7 mouse cellular contexts compared by ENCODE assay signal in the genomic region with DNA sequence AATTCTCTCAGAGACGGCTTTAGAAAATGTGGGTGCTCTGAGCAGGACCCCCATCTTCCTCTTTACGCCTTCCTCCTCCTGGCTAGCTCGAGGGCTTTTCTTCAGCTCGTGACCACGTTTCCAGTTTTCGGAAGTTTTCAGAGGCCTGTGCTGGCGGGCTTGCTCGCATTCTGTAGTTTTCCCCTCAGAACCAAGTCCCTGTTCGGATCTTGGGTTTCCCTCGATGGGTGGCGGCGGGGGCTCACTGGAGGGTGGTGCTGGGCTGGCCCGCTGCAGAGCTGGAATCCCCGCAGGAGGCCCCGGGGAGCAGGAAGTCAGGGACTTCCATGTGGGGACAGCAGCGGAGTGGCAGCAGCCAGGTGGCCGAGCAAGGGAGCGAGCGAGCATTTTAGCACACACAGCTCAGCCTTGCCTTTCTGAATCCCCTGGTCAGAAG.
DNase-seq lines count a peak whose midpoint lies in the region; ATAC-seq and TF ChIP-seq lines count a peak whose summit lies in the region.

No protein-coding gene starts in this region.

- TF ChIP-seq CTCF in lung, postnatal 0 days (IDR thresholded peaks at IDR 0.05) = no peak

- ATAC-seq in erythroblast, adult 5-6 weeks (replicated peaks; ENCODE audit: low FRiP score, poor library complexity, severe bottlenecking) = peak; percentile 26
- peak; percentile 53 for ATAC-seq in hindbrain, embryonic 16.5 days
- peak; percentile 29 for ATAC-seq in lung, postnatal 0 days

- H3K4me2 ChIP-seq in hindbrain, embryonic 16.5 days (ENCODE audit: low read length) = peak overlapping the region; percentile 94
- H3K4me2 ChIP-seq in lung, postnatal 0 days (replicated peaks; ENCODE audit: low read depth, low read length) = peak overlapping the region; percentile 90

- 6% methylated on average over 19 of the region's 19 CpGs for WGBS in hindbrain, embryonic 16.5 days
- 8% methylated on average over 19 of the region's 19 CpGs for WGBS in lung, postnatal 0 days

- peak; percentile 57 for DNase-seq in urinary bladder, postnatal 14 days (ENCODE audit: low spot score)
- no peak for DNase-seq in urinary bladder, adult 2 months (ENCODE audit: low spot score)
- peak; percentile 41 for DNase-seq in lung, postnatal 0 days (ENCODE audit: low spot score)
- DNase-seq in testis, postnatal 10 days (ENCODE audit: low spot score) = peak; percentile 66
- DNase-seq in layer of hippocampus, adult 9-10 months (ENCODE audit: low spot score) = no peak

- TF ChIP-seq EP300 in lung, postnatal 0 days (IDR thresholded peaks at IDR 0.05) = no peak

- peaks cover 18% of the 10 kb centered on the region for H3K4me1 ChIP-seq in hindbrain, embryonic 16.5 days (ENCODE audit: control insufficient read depth, insufficient read depth, low read depth, low read length)
- H3K4me1 ChIP-seq in lung, postnatal 0 days (ENCODE audit: insufficient read depth, low read depth, low read length) = peaks cover 27% of the 10 kb centered on the region; the same call in 1 of the 2 replicates

- peak overlapping the region; percentile 83 for H3K9ac ChIP-seq in hindbrain, embryonic 16.5 days (ENCODE audit: low read depth, low read length)
- H3K9ac ChIP-seq in lung, postnatal 0 days (replicated peaks; ENCODE audit: low read depth) = peak overlapping the region; percentile 33

- no peaks in the 10 kb centered on the region for H3K9me3 ChIP-seq in hindbrain, embryonic 16.5 days (ENCODE audit: control insufficient read depth, low read length)
- no peaks in the 10 kb centered on the region for H3K9me3 ChIP-seq in lung, postnatal 0 days (ENCODE audit: low read length)

- H3K27me3 ChIP-seq in hindbrain, embryonic 16.5 days (replicated peaks; ENCODE audit: control insufficient read depth, insufficient read depth, low read length) = no peaks in the 10 kb centered on the region
- H3K27me3 ChIP-seq in lung, postnatal 0 days (replicated peaks; ENCODE audit: insufficient read depth, low read length) = no peaks in the 10 kb centered on the region

- H3K4me3 ChIP-seq in hindbrain, embryonic 16.5 days (ENCODE audit: low read length) = peak overlapping the region; percentile 78
- peak overlapping the region; percentile 51 for H3K4me3 ChIP-seq in lung, postnatal 0 days (ENCODE audit: low read depth, low read length)

- no peaks in the 10 kb centered on the region for H3K36me3 ChIP-seq in hindbrain, embryonic 16.5 days (ENCODE audit: control insufficient read depth, insufficient read depth, low read length)
- no peaks in the 10 kb centered on the region for H3K36me3 ChIP-seq in lung, postnatal 0 days (ENCODE audit: insufficient read depth, low read length)

- peak overlapping the region; percentile 48; the same call in 1 of the 2 replicates for H3K27ac ChIP-seq in hindbrain, embryonic 16.5 days (ENCODE audit: low read depth, low read length)
- peak overlapping the region; percentile 81 for H3K27ac ChIP-seq in lung, postnatal 0 days (ENCODE audit: low read length)

Comparison
In these comparisons a context has a peak if more than half of its experiments do, and no peak if none do; other contexts are left out.
1. DNase-seq: peak in urinary bladder, postnatal 14 days (single experiment), lung, postnatal 0 days (single experiment) and testis, postnatal 10 days (single experiment); none in urinary bladder, adult 2 months (single experiment) and layer of hippocampus, adult 9-10 months (single experiment).
2. Peak in every context shown above with its lines, with median percentiles within 50 percentile points of each other: ATAC-seq.